Mouse (Mus musculus): ENCODE measurements at regions not wholly inside any gene's neighbourhood (a gene's known extent, or its start where the extent isn't known, plus 50 kb on each side); places are given as distances from the start of the nearest gene placed in this dataset.

DNA sequence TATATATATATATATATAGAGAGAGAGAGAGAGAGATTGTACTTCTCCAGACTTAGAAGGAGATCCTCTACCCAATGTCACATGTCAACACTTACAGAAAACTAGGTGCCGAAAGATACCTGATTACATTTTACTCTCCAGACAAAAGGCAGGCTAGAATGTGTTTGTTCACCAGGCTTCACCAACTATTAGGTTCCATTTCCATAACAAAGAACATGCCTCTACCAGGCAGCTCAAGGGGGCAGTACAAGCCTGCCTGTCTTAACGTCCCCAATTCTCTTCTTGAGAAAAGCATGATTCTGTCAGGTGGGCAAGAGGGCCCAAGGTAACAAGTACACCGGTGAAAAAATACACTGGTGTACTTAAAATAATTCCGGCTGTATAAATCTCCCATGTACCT is 72.8 kb upstream of the Med14 start:
- no peak for DNase-seq

DNA sequence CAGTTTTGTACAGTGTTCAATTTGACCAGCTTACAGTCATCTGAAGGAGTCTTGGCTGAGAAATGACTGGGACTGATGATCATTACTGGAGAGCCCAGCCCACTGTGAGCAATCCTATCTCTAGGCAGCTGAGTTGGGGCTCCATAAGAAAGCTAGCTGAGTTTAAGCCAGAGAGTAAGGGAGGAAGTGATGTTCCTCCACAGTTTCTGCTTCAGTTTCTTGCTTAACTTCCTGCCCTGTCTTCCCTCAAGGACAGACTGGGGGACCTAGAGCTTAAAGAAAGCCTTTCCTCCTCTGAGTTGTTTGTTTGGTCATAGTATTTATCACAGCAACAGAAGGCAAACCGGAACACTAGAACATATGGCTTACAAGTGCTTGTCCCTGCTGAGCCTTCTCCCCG is 70.8 kb upstream of the Med14 start:
- DNase-seq: no peak

DNA sequence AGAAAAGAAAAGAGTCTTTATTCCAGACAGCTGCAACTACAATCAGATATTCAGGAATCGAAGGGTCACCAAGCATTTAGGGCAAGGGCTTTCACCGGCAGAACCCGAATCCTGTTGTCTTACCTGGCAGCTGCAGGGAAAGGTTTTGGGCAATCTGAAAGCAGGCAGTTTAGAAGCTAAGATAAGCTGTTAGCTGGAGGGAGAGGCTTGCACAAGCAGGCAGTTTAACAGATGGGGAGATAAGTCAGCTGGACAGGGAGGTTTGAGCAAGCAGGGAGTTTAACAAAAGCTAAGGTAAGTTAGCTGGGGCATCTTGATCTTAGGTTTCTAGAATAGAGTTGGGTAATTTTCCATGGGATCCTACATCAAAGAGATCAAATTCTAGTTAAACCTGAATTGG is 67.3 kb upstream of the Med14 start:
- DNase-seq: no peak

DNA sequence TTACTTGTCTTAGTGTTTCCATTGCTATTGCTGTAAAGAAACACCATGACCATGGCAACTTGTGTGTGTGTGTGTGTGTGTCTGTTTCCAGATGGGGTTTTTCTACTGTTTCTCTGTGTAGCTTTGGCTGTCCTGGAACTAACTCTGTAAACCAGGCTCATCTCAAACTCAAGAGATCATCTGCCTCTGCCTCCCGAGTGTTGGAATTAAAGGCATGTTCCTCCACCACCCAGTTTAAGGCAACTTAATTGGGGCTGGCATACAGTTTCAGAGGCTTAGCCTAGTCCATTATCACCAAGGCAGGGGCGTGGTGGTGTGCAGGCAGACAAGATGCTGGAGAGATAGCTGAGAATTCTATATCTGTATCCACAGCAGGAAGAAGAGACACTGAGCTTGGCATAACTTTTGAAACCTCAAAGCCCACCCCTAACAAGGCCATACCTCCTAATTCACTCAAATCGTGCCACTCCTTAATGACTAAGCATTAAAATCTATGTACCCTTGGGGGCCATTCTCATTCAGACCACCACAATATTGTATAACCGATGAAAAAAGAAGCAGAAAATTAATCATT is 65.5 kb upstream of the Med14 start:
- DNase-seq: peak; percentile 51

DNA sequence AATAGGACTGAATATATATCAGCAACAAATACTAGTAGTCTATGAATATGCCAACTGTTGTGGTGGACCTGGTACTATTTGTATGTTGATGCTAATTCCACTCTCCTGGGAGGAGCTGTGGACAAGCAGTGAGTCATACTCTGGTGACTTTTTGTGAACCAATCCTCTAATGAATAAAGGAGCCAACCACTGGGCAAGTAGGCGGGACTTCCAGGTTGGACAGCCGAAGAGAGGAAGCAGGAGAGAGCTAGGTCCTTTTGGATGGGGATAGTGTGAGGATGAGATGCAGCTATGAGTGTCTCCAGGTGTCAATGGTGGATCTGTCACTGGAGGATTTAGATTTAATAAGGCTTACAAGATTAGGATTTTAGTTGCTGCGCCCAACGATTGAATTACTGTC is 64.8 kb upstream of the Med14 start:
- DNase-seq: peak; percentile 13

DNA sequence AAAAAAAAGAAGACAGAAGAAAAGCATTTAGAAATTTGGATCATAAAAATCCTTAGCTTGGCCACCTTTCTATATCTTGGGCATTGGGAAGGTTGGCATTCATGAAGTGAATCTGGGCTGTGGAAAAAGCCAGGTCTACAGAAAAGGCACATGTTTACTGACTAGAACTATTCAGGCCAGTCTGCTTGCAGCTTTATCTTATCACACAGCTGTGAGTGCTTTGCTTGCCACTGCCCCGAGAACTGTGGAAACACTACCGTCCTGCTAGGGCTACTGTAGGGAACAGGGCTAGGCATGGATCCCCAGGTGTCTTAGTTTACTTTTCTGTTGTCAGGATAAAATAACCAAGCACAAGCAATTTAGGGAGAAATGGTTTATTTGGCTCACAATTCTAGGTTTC is 63.4 kb upstream of the Med14 start:
- peak; percentile 24 for DNase-seq

DNA sequence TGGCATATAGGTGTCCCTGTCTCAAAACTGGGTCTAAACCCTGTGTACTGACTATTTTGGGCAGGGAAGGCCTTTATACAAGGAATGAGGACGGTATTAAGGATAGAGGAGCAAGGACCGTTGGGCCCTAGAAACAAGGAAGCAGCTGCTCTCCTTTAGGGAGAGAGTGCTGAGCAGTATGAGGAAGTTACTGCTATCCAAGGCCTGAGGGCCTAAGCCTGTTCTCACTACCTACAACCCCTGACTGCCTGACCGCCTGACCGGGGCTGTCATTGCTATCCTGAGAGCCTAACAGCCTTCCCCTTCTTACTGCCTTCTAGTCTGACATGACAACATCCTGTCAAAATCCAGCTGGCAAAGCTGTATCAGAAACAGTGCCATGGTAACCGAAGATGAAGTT is 62.6 kb upstream of the Med14 start:
- no peak for DNase-seq

DNA sequence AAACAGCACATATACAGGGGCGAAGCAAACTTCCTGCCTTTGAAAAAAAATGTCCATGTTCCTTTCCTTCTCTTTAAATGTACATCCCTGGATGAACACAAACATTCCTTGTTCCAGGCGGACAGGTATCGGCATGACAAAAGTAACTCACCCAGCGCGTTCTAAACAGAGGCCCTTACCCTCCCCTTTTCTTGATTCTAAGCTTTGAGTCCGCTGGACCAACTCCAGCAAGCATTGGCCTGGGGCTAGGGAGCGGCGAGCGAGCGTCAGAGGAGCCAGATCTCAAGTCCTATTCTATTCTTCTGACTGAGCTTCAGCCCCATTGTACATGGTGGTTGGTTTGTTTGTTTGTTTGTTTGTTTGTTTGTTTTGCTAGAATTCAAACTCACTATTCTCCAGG is 60.9 kb upstream of the Med14 start:
- DNase-seq: no peak

DNA sequence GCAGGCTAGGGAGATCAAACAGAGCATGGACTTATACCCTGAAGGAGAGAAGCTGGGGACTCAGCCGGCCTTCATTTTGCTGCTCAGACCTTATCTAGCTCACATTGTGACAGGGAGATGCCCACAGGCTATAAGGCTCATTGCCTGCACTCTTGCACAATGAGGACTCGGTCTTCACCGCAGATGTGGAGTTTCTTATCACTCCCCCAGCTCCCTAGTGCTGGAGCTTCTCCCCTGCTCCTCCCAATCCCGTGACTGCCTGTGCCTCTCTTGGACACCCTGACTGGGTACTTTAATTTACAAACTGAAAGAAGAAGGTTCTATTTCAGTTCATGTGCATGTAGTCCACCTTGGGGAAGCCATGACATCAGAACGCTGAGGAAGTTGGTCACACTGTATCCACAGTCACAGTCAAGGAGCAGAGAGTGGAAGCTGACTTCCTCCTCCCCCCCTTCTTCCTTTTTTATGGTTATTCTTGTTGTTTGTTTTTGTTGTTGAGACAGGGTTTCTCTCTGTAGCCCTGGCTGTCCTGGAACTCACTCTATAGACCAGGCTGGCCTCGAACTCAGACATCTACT is 51.3 kb upstream of the Med14 start:
- DNase-seq: peak; percentile 32
